Mouse (Mus musculus) ZHBTc4 (cell line): ENCODE data around the gene Col18a1.
"Not testable (repeated sequence)": the region's sequence is repeated elsewhere in the genome, so short reads cannot be mapped to it uniquely, and the experiment has no call there.

Source experiments
- DNase-seq: peaks from one replicate; pipeline ENCODE4 v3.0.0-alpha.2; 2011; ENCODE audit warnings: low read depth, low spot score

The Col18a1 gene

DNA sequence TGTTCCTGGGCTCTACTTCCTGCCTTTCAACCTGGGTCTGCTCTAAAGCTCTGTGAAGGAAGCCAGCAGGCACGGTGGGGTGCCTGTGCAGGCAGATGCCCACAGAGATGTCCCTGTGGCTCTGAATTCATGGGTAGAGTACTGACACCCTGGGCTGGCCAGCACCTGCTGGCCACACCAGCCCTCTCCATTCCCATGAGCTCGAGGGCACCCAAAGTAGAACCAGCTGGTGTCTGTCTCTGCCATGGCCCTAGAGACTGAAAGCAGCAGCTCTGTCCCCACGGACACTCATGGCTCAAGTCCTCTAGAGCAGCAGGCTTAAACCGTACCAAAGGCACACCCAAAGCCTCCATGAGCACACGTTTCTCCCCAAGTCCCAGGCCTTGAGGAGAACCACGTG lies 30.1 kb downstream of the Col18a1 start:
- DNase-seq: no peak

DNA sequence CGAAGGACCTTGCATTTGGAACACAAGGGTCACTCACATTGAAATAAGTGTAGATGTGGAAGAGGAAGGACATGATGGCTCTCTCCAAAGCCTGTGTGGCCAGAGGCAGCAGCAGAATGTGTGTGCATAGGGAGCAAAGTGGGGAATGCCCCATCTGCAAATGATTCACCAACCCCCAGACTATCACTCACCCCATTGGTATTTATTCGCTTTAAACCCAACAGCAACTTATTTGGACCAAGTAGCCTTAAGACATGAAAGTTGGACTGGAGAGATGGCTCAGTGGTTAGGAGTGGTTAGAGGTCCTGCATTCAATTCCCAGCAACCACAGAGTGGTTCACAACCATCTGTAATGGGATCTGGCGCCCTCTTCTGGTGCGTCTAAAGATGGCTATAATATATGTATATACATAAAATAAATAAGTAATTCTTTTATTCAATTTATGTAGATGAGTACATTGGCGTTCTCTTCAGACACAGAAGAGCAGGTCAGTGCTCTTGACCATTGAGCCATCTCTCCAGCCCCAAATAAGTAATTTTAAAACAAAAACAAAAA lies 31.0 kb downstream of the Col18a1 start:
- peak; percentile 56 for DNase-seq

DNA sequence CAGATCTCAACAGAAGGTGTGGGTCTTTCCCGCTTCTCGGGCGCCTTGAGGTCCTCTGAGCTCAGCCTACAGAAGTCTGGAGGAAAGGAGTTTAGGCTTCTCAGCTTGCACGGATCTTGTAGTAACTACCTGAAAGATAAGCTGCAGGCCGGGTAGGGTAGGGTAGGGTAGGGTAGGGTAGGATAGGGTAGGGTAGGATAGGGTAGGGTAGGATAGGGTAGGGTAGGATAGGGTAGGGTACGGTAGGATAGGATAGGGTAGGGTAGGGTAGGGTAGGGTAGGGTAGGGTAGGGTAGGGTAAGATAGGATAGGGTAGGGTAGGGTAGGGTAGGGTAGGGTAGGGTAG lies 31.6 kb downstream of the Col18a1 start:
- DNase-seq: not testable (repeated sequence)

DNA sequence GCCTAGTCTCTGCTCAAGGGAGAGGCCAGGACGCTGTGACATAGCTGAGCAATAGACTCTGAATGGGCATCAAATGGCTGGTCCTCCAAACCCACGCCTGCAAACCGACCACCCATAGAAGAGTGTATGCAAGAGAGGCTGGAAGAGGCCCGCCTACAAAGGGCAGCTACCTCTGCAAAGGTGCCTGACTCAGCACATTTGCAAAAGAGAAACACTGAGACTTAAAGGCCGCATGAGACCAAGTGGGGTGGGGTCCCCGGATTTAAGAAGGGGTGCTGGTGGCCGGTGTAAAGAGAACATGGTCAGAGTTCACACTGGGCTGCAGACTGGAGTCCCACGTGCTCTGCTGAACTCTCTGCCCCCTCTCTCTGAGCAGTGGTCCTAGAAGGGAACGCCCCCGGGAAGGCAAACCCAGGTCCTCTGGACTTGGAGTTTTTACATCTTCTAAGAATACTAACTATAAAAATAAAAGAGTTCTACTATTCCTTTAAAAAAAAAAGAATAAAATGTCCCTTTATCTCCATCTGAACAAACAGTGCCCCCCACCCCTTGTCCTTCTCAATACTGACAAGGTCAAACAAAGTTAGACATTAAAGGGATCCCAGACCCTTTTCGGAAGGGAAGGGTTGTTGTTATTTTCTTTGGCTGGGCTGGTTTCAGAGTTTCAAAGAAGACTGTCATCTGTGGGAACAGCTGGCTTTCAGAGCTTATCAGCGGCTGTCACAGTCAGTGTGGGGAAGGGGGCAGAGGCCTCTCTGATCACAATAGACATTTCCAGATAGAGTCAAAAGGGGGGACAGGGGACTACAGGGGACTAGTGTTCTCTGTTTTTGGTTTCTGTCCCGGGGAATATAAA lies 32.2 kb downstream of the Col18a1 start:
- no peak for DNase-seq

DNA sequence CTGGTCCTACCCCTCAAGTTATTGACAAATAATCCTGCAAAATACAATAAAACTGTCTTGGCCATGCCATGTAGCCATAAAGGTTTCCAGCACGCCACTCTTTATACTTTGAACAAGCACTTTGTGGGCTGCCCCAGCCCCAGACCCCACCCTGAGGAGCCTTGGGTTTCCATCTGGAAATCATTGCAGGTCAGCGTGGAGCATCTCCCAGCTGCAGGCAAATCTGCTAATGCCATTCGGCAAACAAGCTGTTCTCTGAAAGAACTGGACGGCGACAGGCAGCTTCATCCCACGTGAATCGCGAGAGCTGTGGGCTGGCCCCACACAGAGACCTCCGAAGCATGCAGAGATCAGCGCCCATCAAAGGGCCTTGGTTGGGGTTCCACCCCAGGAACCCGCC lies 34.2 kb downstream of the Col18a1 start:
- no peak for DNase-seq

DNA sequence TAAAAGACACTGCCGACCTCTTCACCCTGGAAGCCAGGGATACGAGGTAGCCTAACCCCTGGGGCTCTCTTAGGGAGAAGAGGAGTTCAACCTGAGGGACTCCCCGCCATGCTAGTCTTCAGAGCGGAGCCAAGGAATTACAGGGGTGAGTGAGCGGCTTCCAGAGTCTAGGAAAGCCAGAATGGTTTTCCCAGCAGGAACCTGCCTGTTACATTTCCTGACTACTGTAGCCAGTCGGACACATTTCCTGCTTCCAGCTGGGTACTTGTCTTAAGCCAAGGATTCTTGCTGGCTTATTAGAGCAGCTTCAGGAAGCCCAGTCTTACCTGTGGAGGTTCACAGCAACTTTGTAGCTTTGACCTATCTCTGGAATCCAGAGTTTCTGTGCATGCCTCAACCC lies 34.8 kb downstream of the Col18a1 start:
- peak; percentile 64 for DNase-seq

DNA sequence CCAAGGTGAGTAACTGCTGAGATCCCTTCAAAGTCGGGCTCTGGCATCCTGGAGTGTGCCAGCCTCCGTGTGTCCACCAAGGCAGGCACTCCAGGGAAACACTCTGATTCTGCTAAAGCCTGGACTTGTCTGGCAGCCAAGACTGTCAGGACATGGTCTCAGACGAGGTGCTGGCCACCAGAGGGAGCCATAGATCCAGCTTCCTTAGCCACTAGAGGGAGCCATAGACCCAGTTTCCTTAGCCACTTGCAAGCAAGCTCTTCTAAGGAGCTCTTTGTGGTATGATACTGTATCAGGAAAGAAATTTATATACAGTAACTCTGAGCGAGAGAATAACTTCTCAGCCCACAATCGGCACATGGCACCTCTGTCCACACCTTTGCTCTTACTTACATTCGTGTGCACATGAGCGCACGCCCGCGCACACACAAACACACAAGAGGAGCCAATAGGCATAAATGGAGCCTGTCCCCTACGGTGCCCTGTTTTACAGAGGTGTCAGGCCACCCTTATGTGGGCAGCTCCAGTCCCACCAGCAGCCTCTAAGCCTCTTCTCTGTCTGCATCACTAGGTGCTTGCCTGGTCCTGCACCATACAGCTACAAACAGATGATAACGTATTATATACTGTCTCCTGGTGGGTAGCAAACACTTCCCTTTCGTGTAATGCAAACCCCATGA lies 35.6 kb downstream of the Col18a1 start:
- DNase-seq: peak; percentile 94

DNA sequence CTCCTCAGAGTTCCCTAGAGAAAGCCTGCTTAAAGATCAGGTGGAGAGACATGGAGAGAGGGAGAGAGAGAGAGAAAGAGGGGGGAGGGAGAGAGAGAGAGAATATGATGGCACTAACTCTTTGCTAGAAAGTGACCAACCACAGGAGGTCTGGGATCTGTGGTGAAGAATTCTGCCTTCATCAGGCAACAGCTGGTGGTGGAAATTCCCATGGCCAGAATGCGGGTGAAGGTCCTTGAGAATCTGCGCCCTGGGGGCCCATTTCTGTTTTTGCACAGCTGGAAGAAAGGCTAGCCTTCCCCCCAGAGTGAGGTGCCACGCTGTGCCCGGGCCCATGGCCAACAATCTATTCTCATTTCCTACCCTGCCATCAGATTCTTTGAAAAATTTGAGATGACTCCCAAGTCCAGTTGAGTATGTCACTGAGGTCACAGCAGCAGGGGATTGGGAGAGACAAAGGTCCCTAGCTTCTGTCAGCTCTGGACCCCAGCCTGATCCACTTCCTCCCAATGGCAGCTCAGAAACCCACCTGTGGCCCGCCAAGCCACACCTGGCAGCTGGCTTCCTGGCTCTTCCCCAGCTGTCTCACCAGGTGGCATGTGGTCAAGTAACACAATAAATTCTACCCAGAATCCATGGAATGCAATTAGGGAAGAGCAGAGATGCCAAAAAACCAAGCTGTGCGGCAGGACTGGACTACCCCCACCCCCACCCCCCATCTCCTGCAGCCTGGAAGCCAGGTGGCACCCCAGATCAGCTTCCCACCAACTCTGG lies 36.5 kb downstream of the Col18a1 start:
- DNase-seq: no peak

DNA sequence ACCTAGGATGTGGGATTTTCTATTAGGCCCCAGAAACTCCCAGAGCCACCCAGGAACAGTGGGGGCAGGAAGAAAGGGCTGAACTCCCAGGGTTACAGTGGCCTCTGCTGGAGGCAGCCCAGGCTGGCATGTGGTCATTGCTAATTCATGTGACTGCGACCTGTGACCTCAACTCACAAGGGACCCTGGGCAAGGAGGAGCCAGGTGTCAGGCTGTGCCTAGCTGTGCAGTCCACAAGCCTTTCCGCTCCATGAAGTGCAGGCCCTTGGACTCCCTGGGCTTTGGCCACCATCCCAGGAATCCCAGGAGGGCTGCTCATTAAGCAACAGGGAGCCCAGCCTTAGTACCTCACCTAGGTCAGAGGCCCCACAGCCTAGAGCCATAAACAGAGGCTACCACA lies 38.4 kb downstream of the Col18a1 start:
- no peak for DNase-seq

DNA sequence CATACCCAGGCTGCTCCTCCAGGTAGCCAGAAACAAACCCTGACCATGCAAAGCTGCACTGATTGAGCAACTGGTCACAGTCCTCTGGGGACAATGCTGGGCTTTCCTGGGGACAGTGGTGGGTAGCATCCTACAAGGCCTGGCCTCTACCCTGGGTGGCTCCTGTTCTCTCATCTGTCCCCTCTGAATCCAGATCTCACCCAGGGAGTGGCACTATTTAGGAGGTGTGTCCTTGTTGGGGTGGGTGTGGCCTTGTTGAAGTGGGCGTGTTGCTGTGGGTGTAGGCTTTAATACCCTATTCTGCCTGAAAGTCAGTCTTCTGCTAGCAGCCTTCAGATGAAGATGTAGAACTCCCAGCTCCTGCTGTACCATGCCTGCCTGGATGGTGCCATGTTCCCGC lies 39.8 kb downstream of the Col18a1 start:
- peak; percentile 63 for DNase-seq

DNA sequence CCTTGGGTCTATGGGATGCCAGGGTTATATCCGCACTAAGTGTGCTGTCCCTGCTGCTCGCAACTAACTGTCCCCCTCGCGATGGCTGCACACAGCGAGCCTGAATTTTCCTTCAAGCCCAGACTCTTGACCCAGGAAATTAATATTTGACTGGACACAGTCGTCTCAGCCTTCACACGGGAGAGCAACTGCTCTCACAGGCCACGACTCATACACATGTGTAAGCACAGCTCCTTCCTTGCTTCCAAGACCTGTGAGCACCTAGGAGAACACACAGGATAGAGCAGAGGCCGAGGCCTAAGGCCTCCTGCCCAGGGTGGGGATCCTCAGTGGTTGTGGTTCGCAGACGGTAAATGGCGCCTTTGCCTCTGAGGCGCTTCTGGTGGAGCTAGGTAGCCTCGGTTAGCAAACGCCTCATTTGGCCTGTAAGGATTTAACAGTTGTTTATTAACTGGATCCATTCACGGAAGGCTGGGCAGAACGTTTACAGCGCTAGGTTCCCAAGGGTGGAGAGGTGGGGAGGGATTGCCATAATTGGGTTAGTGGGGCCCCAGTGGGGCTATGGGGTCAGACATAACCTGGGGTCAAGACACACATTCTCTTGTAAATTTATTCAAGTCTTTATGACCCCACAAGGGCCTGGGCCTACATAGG lies 41.1 kb downstream of the Col18a1 start:
- DNase-seq: no peak

DNA sequence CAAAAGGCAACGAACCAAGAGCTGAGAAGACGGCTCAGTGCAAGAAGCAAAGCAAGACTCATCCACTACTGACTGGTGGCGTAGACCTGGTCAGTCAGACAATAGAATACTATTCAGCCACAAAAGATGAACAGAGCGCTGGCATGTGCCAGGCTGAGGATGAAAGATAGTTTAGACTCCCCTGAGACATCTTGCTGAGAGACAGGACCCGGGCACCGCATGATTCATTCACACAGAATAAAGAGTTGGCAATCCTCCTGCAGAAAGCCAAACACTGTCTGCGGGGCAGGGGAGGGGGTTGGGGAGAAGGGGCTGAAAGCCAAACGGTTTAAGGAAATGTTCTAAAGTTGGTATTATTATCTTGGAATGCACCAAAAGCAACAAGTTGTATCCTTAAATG lies 42.4 kb downstream of the Col18a1 start:
- DNase-seq: no peak

DNA sequence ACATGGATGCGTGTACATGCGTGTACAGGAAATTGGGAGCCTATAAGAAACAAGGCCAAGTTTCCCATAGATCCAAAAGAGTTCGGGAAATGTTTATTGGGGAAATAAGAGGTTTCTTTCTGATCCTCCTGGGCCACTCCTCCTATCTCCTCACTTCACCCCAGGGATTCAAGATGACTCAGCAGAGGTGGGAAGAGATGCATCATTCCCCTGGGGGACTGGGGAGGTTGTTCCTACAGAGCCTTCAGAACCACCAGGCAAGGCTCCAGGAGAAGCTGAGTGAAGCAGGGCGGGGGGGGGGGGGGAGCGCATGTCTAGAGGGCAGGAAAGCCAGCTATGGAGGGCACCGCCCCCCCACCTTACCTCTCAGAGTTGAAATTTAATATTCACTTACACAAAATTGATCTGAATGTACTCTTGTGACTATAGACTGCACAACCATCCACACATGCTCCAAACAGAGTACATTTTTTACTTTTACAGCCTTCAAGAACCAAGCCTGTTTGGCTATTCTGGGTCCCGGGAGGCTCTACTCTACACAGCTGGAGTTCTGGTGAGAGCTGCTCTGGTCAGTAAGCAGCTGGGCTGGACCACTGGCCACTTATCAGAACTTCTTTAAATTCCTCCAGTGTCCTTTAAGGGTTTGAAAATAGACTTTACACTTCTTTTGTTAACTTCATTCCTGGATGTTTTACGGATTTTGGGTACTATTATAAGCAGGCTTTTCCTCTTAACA lies 44.9 kb downstream of the Col18a1 start:
- no peak for DNase-seq

DNA sequence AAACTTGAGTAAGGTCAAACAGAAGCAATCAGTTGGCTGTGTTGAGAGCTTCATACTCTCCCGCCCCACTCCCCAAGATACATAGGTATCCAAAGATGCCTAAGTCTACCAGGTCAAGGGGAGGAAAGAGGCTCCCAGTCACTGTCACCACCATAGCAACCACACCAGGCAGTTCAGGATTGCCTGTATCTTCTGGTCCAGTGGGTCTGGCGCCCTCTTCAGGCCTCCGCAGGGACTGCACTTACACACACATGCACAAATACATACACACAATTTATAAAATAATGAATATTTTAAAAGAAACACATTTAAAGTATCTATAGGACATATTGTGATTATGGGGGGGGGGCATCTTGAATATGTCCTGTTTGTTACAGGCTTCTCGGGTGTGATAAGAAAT lies 45.8 kb downstream of the Col18a1 start:
- peak; percentile 71 for DNase-seq

DNA sequence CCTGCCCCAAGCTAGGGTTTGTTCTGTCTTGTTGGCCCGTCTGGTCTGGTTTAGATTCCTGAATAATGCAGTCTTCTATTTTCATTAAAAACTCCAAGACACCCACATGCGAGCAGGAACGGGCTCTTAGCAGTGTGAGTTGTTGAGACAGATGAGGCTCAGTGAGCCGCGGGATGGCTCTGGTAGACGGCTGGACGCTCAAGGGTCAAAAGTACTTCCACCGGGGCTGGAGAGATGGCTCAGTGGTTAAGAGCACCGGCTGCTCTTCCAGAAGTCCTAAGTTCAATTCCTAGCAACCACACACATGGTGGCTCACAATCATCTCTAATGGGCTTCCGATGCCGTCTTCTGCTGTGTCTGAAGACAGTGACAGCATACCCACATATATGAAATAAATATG lies 46.9 kb downstream of the Col18a1 start:
- DNase-seq: no peak

DNA sequence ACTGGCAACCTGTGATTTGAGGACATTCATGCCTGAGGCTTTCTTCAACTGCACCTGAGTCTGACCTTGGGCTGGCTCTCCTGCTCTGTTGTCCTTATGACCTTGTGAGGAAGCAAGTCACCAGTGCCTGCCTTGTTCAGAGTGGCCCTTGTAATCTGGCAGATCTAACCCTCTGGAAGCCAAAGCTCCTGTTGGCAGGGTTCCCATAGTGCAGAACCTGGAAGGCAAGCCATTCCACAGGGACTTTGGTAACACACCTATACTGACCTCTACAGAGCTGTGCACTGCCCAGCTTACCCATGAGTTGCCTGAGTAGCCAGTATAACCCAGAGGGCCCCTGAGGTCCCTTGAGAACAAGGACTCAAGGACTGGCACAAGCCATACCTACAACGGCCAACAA lies 48.0 kb downstream of the Col18a1 start:
- no peak for DNase-seq

DNA sequence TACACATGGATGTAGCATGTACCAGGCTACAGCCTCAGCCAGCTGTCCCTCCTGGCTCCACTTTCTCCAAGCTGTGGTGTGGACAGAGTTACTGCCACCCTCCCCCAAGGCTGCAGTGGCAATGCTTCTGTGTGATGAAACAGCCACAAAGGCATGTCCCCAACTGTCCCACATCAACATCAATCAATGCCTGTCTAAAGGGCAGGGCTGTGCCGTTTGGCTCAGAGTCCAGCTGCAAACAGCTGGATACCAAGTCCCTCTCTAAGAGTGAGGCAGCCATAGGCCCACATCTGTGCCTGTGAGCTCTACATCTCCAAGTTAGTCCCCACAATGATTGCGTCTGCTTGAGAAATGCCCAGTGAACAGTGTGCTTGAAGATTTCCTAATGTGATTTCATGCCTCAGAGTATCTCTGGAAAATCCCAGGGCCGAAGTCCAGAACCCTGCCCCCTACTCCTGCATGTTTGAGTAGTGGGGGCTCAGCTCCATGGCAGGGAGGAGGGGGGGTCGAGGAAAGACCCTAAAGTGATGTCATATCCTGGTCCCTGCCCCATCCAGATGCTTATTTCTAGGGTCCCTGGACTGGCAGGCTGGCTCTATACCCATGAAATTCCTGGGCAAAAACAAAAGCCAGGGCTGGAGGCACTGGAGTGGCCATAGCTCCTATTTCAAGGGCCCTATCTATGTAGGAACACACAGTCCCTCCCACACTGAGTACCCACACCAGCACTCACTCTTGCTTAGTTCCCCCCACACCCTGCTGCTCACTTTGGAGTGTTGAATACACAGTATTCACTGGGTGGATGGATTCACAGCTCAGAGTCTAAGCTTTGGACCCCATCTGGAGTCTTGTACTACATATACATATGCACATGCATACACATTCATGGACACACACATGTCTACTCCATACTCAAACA lies 49.6 kb downstream of the Col18a1 start:
- DNase-seq: no peak

DNA sequence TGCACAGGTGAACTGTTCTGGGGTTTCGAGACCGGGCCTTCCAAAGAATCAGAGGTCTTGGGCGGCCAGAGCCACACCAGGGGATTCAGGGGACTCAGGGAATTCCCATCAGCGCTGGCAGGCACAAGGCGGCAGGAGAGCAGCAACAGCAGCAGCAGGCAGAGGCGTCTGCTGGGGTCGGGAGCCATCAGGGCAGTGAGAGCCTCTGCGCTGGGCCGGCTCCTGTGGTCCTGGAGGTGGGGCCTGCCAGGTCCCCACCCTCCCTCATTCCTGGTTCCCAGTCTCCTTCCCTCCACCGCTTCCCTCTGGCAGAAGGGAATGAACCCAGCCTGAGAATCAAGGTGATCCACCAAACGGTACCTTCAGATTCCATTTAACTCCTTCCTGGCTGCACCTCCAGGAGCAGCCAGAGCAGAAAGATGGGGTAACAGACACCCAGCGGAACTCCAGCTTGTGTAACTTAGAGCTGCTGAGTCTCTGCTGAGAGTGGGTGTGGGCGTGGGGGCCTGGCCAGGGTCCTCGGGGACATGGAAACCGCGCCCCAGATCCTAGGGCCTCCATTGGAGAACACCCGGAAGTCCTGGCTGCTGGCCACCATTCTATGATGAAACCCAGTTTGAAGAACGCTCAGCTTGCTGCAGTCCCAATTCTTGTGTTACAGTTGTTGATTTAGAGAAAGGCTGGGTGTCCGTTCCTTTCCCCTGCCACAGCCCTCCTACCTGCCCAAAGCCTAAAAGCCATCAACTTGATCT lies 52.7 kb downstream of the Col18a1 start:
- DNase-seq: peak; percentile 46

DNA sequence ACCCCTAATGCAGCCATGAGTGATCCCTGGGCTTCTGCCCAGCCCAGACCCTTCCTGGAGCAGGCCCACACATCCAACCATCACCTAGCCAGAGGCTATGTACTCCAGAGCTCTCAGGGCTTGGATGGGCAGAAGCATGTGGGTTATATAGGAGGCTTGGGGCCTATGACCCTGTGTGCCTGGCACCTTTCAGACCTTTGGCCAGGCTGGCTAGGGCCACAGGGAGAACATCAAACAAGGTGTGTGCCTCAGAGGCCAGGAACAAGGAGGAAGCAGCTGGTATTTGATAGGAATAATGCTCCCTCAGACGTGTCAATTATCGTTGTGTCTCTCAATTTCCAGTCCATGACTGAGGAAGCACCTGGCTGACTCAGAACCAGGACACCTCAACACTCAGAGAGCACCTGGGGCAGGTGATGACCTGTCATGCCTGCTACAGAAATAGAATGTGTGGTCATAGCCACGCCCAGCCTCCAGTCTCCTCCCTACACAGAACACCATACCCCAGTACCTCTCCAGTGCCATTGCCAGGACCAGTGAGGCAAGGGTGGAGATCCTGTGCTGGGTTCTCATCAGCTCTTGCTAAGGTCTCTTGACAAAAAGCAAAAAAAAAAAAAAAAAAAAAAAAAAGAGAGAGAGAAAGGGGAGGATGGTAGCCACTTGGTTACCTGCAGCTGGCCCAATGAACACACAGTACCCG lies 54.6 kb downstream of the Col18a1 start:
- DNase-seq: no peak
